Mouse (Mus musculus): ENCODE results near the gene Nomo1. TPM values are rescaled to one million over a fixed set of nuclear protein-coding genes. Genes with fewer than 3 reads are reported as not detected.
A peak's percentile ranks its signal among the peaks of the same experiment; 100 is the strongest.

Gene Nomo1
- polyA plus RNA-seq, 1 experiment: 53.1 TPM

GRCm38 (mm10) chr7:46084839-46085513 is 51.5 kb downstream of the Nomo1 start:
- Histone ChIP-seq H3K4me1 (ENCODE audit: control insufficient read depth, insufficient read depth, insufficient read length, low read length) (peaks cover 4% of the 10 kb centered on the region; the same call in 1 of the 2 replicates), H3K4me3 (ENCODE audit: low read depth, low read length) (no peak overlapping the region), H3K36me3 (ENCODE audit: control insufficient read depth, insufficient read depth, low read length) (peaks cover 41% of the 10 kb centered on the region), H3K27me3 (ENCODE audit: control insufficient read depth, insufficient read depth, low read length) (no peaks in the 10 kb centered on the region), H3K27ac (ENCODE audit: insufficient read depth, low read depth, low read length) (no peak overlapping the region)
- TF ChIP-seq CTCF (IDR thresholded peaks at IDR 0.05; ENCODE audit: extremely low read depth, insufficient read length, insufficient replicate concordance, low read depth, low read length): no peak
- TF ChIP-seq POLR2A (IDR thresholded peaks at IDR 0.05; ENCODE audit: low read depth, low read length): no peak
- 20% methylated on average over 16 of the region's 16 CpGs for WGBS

DNA sequence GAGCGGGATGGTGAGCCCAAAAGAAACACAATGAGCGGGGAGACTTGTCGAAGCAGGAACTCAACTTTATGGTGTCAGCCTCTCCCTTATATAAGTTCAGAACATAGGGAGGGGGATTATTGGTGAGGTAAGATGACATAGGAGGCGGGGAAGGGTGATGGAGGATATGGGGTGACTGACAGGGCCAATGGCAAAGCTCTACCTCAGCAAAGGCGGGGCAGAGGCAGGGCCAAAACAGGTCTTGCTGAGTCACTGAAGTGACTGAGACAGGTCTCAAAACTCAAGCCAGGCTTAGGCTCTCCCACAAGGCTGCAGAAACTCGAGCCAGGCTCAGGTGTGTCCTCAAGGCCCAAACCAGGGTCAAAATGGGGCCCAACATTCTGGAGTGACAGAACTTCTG is 52.9 kb downstream of the Nomo1 start:
- 86% methylated on average over 6 of the region's 6 CpGs for WGBS

DNA sequence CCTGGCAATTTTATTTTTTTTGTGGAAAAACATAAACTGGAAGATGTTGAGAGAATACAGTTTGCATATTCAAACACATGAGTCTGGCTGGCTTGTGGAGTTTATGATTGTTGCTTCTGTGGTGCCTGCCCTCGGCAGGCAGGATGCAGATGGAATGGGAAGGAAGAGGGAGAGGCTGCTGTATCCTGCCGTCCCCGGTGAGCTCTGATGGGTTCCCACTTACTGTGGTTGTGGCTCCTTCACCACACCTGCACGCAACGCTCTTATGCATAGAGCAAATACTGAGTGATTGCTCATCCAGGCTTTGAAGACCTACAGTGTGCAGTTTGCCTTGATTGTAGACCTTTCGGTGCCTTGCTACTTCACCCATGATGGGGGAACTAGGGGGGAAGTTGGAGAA is 54.7 kb downstream of the Nomo1 start:
- no peak for TF ChIP-seq CTCF (IDR thresholded peaks at IDR 0.05; ENCODE audit: extremely low read depth, insufficient read length, insufficient replicate concordance, low read depth, low read length)
- no peak for TF ChIP-seq POLR2A (IDR thresholded peaks at IDR 0.05; ENCODE audit: low read depth, low read length)
- 80% methylated on average over 6 of the region's 6 CpGs for WGBS
- Histone ChIP-seq H3K27me3 (ENCODE audit: control insufficient read depth, insufficient read depth, low read length) (no peaks in the 10 kb centered on the region), H3K27ac (ENCODE audit: insufficient read depth, low read depth, low read length) (no peak overlapping the region), H3K36me3 (ENCODE audit: control insufficient read depth, insufficient read depth, low read length) (peaks cover 11% of the 10 kb centered on the region), H3K4me3 (ENCODE audit: low read depth, low read length) (no peak overlapping the region), H3K4me1 (ENCODE audit: control insufficient read depth, insufficient read depth, insufficient read length, low read length) (peaks cover 4% of the 10 kb centered on the region; the same call in 1 of the 2 replicates)

More for the DNA sequence above, 52.9 kb downstream of the Nomo1 start:
- peaks cover 28% of the 10 kb centered on the region for H3K36me3 ChIP-seq (ENCODE audit: control insufficient read depth, insufficient read depth, low read length)
- H3K27me3 ChIP-seq (ENCODE audit: control insufficient read depth, insufficient read depth, low read length): no peaks in the 10 kb centered on the region
- no peak overlapping the region for H3K4me3 ChIP-seq (ENCODE audit: low read depth, low read length)
- no peak overlapping the region for H3K27ac ChIP-seq (ENCODE audit: insufficient read depth, low read depth, low read length)
- TF ChIP-seq POLR2A (IDR thresholded peaks at IDR 0.05; ENCODE audit: low read depth, low read length) (no peak), CTCF (IDR thresholded peaks at IDR 0.05; ENCODE audit: extremely low read depth, insufficient read length, insufficient replicate concordance, low read depth, low read length) (no peak)
- H3K4me1 ChIP-seq (ENCODE audit: control insufficient read depth, insufficient read depth, insufficient read length, low read length): peaks cover 4% of the 10 kb centered on the region; the same call in 1 of the 2 replicates

DNA sequence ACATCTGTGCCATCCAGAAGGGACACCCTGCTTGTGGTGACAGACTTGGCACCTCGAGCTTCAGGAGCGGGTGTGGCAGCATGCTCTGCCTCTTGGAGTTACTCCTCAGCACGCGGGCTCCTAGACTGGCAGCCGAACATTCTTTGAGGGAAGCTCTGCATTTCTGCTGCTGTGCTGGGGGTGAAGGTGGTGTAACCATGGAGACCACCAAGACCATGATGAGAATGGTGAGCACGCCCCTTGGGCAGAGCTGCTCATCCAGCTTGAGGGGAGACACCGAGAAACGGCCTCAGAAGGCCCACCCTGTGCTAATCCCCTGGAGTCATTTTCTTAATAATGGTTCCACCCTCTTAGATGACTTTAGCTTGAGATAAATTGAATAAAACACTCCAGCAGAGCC is 59.3 kb downstream of the Nomo1 start:
- no peaks in the 10 kb centered on the region; the same call in 1 of the 2 replicates for H3K27me3 ChIP-seq (ENCODE audit: control insufficient read depth, insufficient read depth, low read length)
- no peaks in the 10 kb centered on the region for H3K4me1 ChIP-seq (ENCODE audit: control insufficient read depth, insufficient read depth, insufficient read length, low read length)
- no peaks in the 10 kb centered on the region for H3K36me3 ChIP-seq (ENCODE audit: control insufficient read depth, insufficient read depth, low read length)
- H3K27ac ChIP-seq (ENCODE audit: insufficient read depth, low read depth, low read length): no peak overlapping the region
- H3K4me3 ChIP-seq (ENCODE audit: low read depth, low read length): no peak overlapping the region
- TF ChIP-seq CTCF (IDR thresholded peaks at IDR 0.05; ENCODE audit: extremely low read depth, insufficient read length, insufficient replicate concordance, low read depth, low read length): no peak
- no peak for TF ChIP-seq POLR2A (IDR thresholded peaks at IDR 0.05; ENCODE audit: low read depth, low read length)
- 42% methylated on average over 8 of the region's 8 CpGs for WGBS

GRCm38 (mm10) chr7:46096136-46096535 is 62.6 kb downstream of the Nomo1 start:
- no peaks in the 10 kb centered on the region for H3K4me1 ChIP-seq (ENCODE audit: control insufficient read depth, insufficient read depth, insufficient read length, low read length)
- peaks cover 3% of the 10 kb centered on the region for H3K27me3 ChIP-seq (ENCODE audit: control insufficient read depth, insufficient read depth, low read length)
- 1% methylated on average over 4 of the region's 4 CpGs for WGBS
- no peaks in the 10 kb centered on the region for H3K36me3 ChIP-seq (ENCODE audit: control insufficient read depth, insufficient read depth, low read length)
- no peak overlapping the region for H3K4me3 ChIP-seq (ENCODE audit: low read depth, low read length)
- H3K27ac ChIP-seq (ENCODE audit: insufficient read depth, low read depth, low read length): no peak overlapping the region
- TF ChIP-seq POLR2A (IDR thresholded peaks at IDR 0.05; ENCODE audit: low read depth, low read length) (no peak; the same call in 1 of the 2 replicates), CTCF (IDR thresholded peaks at IDR 0.05; ENCODE audit: extremely low read depth, insufficient read length, insufficient replicate concordance, low read depth, low read length) (peak; percentile 92; the same call in 1 of the 2 replicates)

GRCm38 (mm10) chr7:46097319-46097783 is 63.9 kb downstream of the Nomo1 start:
- Histone ChIP-seq H3K27ac (ENCODE audit: insufficient read depth, low read depth, low read length) (no peak overlapping the region), H3K36me3 (ENCODE audit: control insufficient read depth, insufficient read depth, low read length) (no peaks in the 10 kb centered on the region), H3K27me3 (ENCODE audit: control insufficient read depth, insufficient read depth, low read length) (peaks cover 3% of the 10 kb centered on the region), H3K4me3 (ENCODE audit: low read depth, low read length) (no peak overlapping the region), H3K4me1 (ENCODE audit: control insufficient read depth, insufficient read depth, insufficient read length, low read length) (no peaks in the 10 kb centered on the region)
- TF ChIP-seq CTCF (IDR thresholded peaks at IDR 0.05; ENCODE audit: extremely low read depth, insufficient read length, insufficient replicate concordance, low read depth, low read length) (no peak), POLR2A (IDR thresholded peaks at IDR 0.05; ENCODE audit: low read depth, low read length) (no peak)
- 58% methylated on average over 4 of the region's 4 CpGs for WGBS

- Histone ChIP-seq H3K4me1 (ENCODE audit: control insufficient read depth, insufficient read depth, insufficient read length, low read length) (no peaks in the 10 kb centered on the region), H3K27me3 (ENCODE audit: control insufficient read depth, insufficient read depth, low read length) (peaks cover 3% of the 10 kb centered on the region), H3K36me3 (ENCODE audit: control insufficient read depth, insufficient read depth, low read length) (no peaks in the 10 kb centered on the region), H3K27ac (ENCODE audit: insufficient read depth, low read depth, low read length) (no peak overlapping the region), H3K4me3 (ENCODE audit: low read depth, low read length) (no peak overlapping the region)
- 80% methylated on average over 19 of the region's 19 CpGs for WGBS
- TF ChIP-seq POLR2A (IDR thresholded peaks at IDR 0.05; ENCODE audit: low read depth, low read length) (no peak), CTCF (IDR thresholded peaks at IDR 0.05; ENCODE audit: extremely low read depth, insufficient read length, insufficient replicate concordance, low read depth, low read length) (no peak)
These were observed 64.9 kb downstream of the Nomo1 start for GRCm38 (mm10) chr7:46098221-46098918.

All from small intestine, adult 2 months (tissue).